Mouse (Mus musculus): Measurements from ENCODE around the gene Sap30bp. TPM values are rescaled to one million over a fixed set of nuclear protein-coding genes. Genes with fewer than 3 reads are reported as not detected.

The Sap30bp gene
- total and polyA plus RNA-seq, 3 experiments: 72.2 to 275 (median 167) TPM

GRCm38 (mm10) chr11:115899486-115900266 lies 33.4 kb upstream of the Sap30bp start, which contains the start of gene Smim5:
Gene Smim5 (plus strand): TSS chr11:115899966.
- H3K27ac ChIP-seq (ENCODE audit: insufficient read depth, low read depth): no peak within 1 kb of the TSS
- H3K4me2 ChIP-seq (ENCODE audit: insufficient read depth, low read depth, poor library complexity, severe bottlenecking): no peak within 1 kb of the TSS
- H3K36me3 ChIP-seq (replicated peaks in 1 of 2; ENCODE audit: control insufficient read depth in 1 of 2, insufficient read depth in 1 of 2, low read length in 1 of 2): peaks cover 30 to 81% of the 10 kb centered on the region in 2 experiments
- H3K79me2 ChIP-seq (replicated peaks; ENCODE audit: control insufficient read depth, extremely low read depth, insufficient read depth, poor library complexity, severe bottlenecking): no peaks in the 10 kb centered on the region
- peaks cover 22 to 73% of the 10 kb centered on the region in 2 experiments for H3K4me1 ChIP-seq (ENCODE audit: control insufficient read depth in 1 of 2, insufficient read depth in 2 of 2)
- peak; percentile 72 for DNase-seq (ENCODE audit: extremely low read depth)
- TF ChIP-seq SIN3A (IDR thresholded peaks at IDR 0.05; ENCODE audit: low read length): peak; percentile 81
- no peak for TF ChIP-seq USF2 (conservative IDR thresholded peaks at IDR 0.05; ENCODE audit: low read depth, low read length)
- no peak within 1 kb of the TSS for H3K9ac ChIP-seq (ENCODE audit: insufficient read depth, low read depth)
- no peak within 1 kb of the TSS for H3K4me3 ChIP-seq (replicated peaks in 1 of 3; ENCODE audit: low read depth in 2 of 3, low read length in 2 of 3, poor library complexity in 1 of 3)
- dilution Hi-C loops (cut with MboI; ENCODE audit: extremely low pct_ligation_motif_present, extremely low pct_unique_long_range_greater_than_20kb, low sequenced_read_pairs) (no loop called here), in situ Hi-C loops (cut with MboI; ENCODE audit: low pct_ligation_motif_present, low pct_unique_long_range_greater_than_20kb, low sequenced_read_pairs) (no loop called here)
- no peaks in the 10 kb centered on the region for H3K9me3 ChIP-seq (replicated peaks; ENCODE audit: low read length)
- H3K27me3 ChIP-seq (replicated peaks): no peaks in the 10 kb centered on the region

GRCm38 (mm10) chr11:115900561-115901337 lies 32.3 kb upstream of the Sap30bp start:
- dilution Hi-C loops (cut with MboI; ENCODE audit: extremely low pct_ligation_motif_present, extremely low pct_unique_long_range_greater_than_20kb, low sequenced_read_pairs) (no loop called here), in situ Hi-C loops (cut with MboI; ENCODE audit: low pct_ligation_motif_present, low pct_unique_long_range_greater_than_20kb, low sequenced_read_pairs) (no loop called here)
- Histone ChIP-seq H3K27ac (ENCODE audit: insufficient read depth, low read depth) (no peak overlapping the region), H3K4me2 (ENCODE audit: insufficient read depth, low read depth, poor library complexity, severe bottlenecking) (no peak overlapping the region), H3K79me2 (replicated peaks; ENCODE audit: control insufficient read depth, extremely low read depth, insufficient read depth, poor library complexity, severe bottlenecking) (no peaks in the 10 kb centered on the region), H3K4me1 (ENCODE audit: control insufficient read depth in 1 of 2, insufficient read depth in 2 of 2) (peaks cover 31 to 83% of the 10 kb centered on the region in 2 experiments), H3K36me3 (replicated peaks in 1 of 2; ENCODE audit: control insufficient read depth in 1 of 2, insufficient read depth in 1 of 2, low read length in 1 of 2) (peaks cover 19 to 72% of the 10 kb centered on the region in 2 experiments), H3K4me3 (replicated peaks in 1 of 3; ENCODE audit: low read depth in 2 of 3, low read length in 2 of 3, poor library complexity in 1 of 3) (no peak overlapping the region), H3K9ac (ENCODE audit: insufficient read depth, low read depth) (no peak overlapping the region), H3K27me3 (replicated peaks) (no peaks in the 10 kb centered on the region), H3K9me3 (replicated peaks; ENCODE audit: low read length) (no peaks in the 10 kb centered on the region)
- no peak for DNase-seq (ENCODE audit: extremely low read depth)
- TF ChIP-seq ZMIZ1 (IDR thresholded peaks at IDR 0.05; ENCODE audit: low read depth, low read length): no peak
- no peak for TF ChIP-seq CTCF (conservative IDR thresholded peaks at IDR 0.05 in 1 of 2, IDR thresholded peaks at IDR 0.05 in 1 of 2; ENCODE audit: low read depth in 2 of 2, low read length in 2 of 2)
- no peak for TF ChIP-seq JUND (conservative IDR thresholded peaks at IDR 0.05; ENCODE audit: low read depth, low read length)
- no peak for TF ChIP-seq TCF12 (IDR thresholded peaks at IDR 0.05; ENCODE audit: low read depth, low read length)

- TF ChIP-seq SMC3 (IDR thresholded peaks at IDR 0.05; ENCODE audit: low read depth, low read length) (no peak), MAFK (IDR thresholded peaks at IDR 0.05; ENCODE audit: insufficient replicate concordance, low read length) (no peak), NELFE (IDR thresholded peaks at IDR 0.05; ENCODE audit: low read depth, low read length) (no peak), POLR2A (IDR thresholded peaks at IDR 0.05; ENCODE audit: low read depth, low read length) (no peak), CTCF (conservative IDR thresholded peaks at IDR 0.05 in 1 of 2, IDR thresholded peaks at IDR 0.05 in 1 of 2; ENCODE audit: low read depth in 2 of 2, low read length in 2 of 2) (no peak), MAX (IDR thresholded peaks at IDR 0.05; ENCODE audit: low read length) (no peak), ZNF384 (IDR thresholded peaks at IDR 0.05; ENCODE audit: low read depth, low read length) (no peak), PAX5 (IDR thresholded peaks at IDR 0.05; ENCODE audit: low read length) (no peak), TBP (conservative IDR thresholded peaks at IDR 0.05; ENCODE audit: low read depth, low read length) (no peak), ZC3H11A (IDR thresholded peaks at IDR 0.05; ENCODE audit: low read depth, low read length) (no peak), USF2 (conservative IDR thresholded peaks at IDR 0.05; ENCODE audit: low read depth, low read length) (no peak)
- DNase-seq (ENCODE audit: extremely low read depth): no peak
- in situ Hi-C loops (cut with MboI; ENCODE audit: low pct_ligation_motif_present, low pct_unique_long_range_greater_than_20kb, low sequenced_read_pairs): no loop called here
- H3K4me3 ChIP-seq (replicated peaks in 1 of 3; ENCODE audit: low read depth in 2 of 3, low read length in 2 of 3, poor library complexity in 1 of 3): no peak overlapping the region
- peaks cover 12 to 68% of the 10 kb centered on the region in 2 experiments for H3K36me3 ChIP-seq (replicated peaks in 1 of 2; ENCODE audit: control insufficient read depth in 1 of 2, insufficient read depth in 1 of 2, low read length in 1 of 2)
- H3K4me1 ChIP-seq (ENCODE audit: control insufficient read depth in 1 of 2, insufficient read depth in 2 of 2): peaks cover 31 to 91% of the 10 kb centered on the region in 2 experiments
- H3K27ac ChIP-seq (ENCODE audit: insufficient read depth, low read depth): no peak overlapping the region
- no peaks in the 10 kb centered on the region for H3K79me2 ChIP-seq (replicated peaks; ENCODE audit: control insufficient read depth, extremely low read depth, insufficient read depth, poor library complexity, severe bottlenecking)
- no peaks in the 10 kb centered on the region for H3K9me3 ChIP-seq (replicated peaks; ENCODE audit: low read length)
- dilution Hi-C loops (cut with MboI; ENCODE audit: extremely low pct_ligation_motif_present, extremely low pct_unique_long_range_greater_than_20kb, low sequenced_read_pairs): no loop called here
- no peaks in the 10 kb centered on the region for H3K27me3 ChIP-seq (replicated peaks)
- no peak overlapping the region for H3K4me2 ChIP-seq (ENCODE audit: insufficient read depth, low read depth, poor library complexity, severe bottlenecking)
- H3K9ac ChIP-seq (ENCODE audit: insufficient read depth, low read depth): no peak overlapping the region
Measured at GRCm38 (mm10) chr11:115901338-115902161, 31.5 kb upstream of the Sap30bp start.
